Mouse (Mus musculus): Measurements from ENCODE around the gene Tbc1d14. TPM values are rescaled to one million over a fixed set of nuclear protein-coding genes. Genes with fewer than 3 reads are reported as not detected.
A peak's percentile ranks its signal among the peaks of the same experiment; 100 is the strongest.

Tbc1d14 gene
- polyA plus RNA-seq, 1 experiment from 2014 or later, result 81.0 TPM

GRCm38 (mm10) chr5:36480398-36480797 is 112.7 kb downstream of the Tbc1d14 start:
- no peak for ATAC-seq (ENCODE audit: low FRiP score, low TSS enrichment)
- Histone ChIP-seq H3K4me1 (ENCODE audit: control insufficient read depth, insufficient read depth, low read length) (peaks cover 30% of the 10 kb centered on the region), H3K9ac (replicated peaks; ENCODE audit: low read length) (no peak overlapping the region), H3K27ac (replicated peaks; ENCODE audit: low read depth, low read length) (no peak overlapping the region), H3K27me3 (ENCODE audit: control insufficient read depth, insufficient read depth, low read length) (no peaks in the 10 kb centered on the region), H3K9me3 (ENCODE audit: control insufficient read depth, low read length) (no peaks in the 10 kb centered on the region), H3K36me3 (ENCODE audit: control insufficient read depth, insufficient read depth, low read length) (peaks cover 13% of the 10 kb centered on the region), H3K4me3 (replicated peaks; ENCODE audit: low read depth, low read length) (no peak overlapping the region), H3K4me2 (ENCODE audit: low read length) (no peak overlapping the region)
- 96% methylated on average over 4 of the region's 4 CpGs for WGBS
- DNase-seq, result no peak

GRCm38 (mm10) chr5:36479735-36480134 is 113.3 kb downstream of the Tbc1d14 start:
- Histone ChIP-seq H3K27ac (replicated peaks; ENCODE audit: low read depth, low read length) (no peak overlapping the region), H3K9ac (replicated peaks; ENCODE audit: low read length) (no peak overlapping the region), H3K27me3 (ENCODE audit: control insufficient read depth, insufficient read depth, low read length) (no peaks in the 10 kb centered on the region), H3K4me1 (ENCODE audit: control insufficient read depth, insufficient read depth, low read length) (peaks cover 25% of the 10 kb centered on the region), H3K36me3 (ENCODE audit: control insufficient read depth, insufficient read depth, low read length) (peaks cover 17% of the 10 kb centered on the region), H3K4me3 (replicated peaks; ENCODE audit: low read depth, low read length) (no peak overlapping the region), H3K4me2 (ENCODE audit: low read length) (no peak overlapping the region), H3K9me3 (ENCODE audit: control insufficient read depth, low read length) (no peaks in the 10 kb centered on the region)
- ATAC-seq (ENCODE audit: low FRiP score, low TSS enrichment) (no peak), DNase-seq (no peak)
- 69% methylated on average over 2 of the region's 2 CpGs for WGBS

- Histone ChIP-seq H3K4me1 (ENCODE audit: control insufficient read depth, insufficient read depth, low read length) (peaks cover 25% of the 10 kb centered on the region), H3K36me3 (ENCODE audit: control insufficient read depth, insufficient read depth, low read length) (peaks cover 24% of the 10 kb centered on the region), H3K9ac (replicated peaks; ENCODE audit: low read length) (no peak overlapping the region), H3K27me3 (ENCODE audit: control insufficient read depth, insufficient read depth, low read length) (no peaks in the 10 kb centered on the region), H3K4me3 (replicated peaks; ENCODE audit: low read depth, low read length) (no peak overlapping the region), H3K9me3 (ENCODE audit: control insufficient read depth, low read length) (no peaks in the 10 kb centered on the region), H3K27ac (replicated peaks; ENCODE audit: low read depth, low read length) (no peak overlapping the region), H3K4me2 (ENCODE audit: low read length) (no peak overlapping the region)
- no peak for ATAC-seq (ENCODE audit: low FRiP score, low TSS enrichment)
- 98% methylated on average over 6 of the region's 6 CpGs for WGBS
- DNase-seq, result no peak
These were observed 114.3 kb downstream of the Tbc1d14 start for GRCm38 (mm10) chr5:36478540-36479420.

DNA sequence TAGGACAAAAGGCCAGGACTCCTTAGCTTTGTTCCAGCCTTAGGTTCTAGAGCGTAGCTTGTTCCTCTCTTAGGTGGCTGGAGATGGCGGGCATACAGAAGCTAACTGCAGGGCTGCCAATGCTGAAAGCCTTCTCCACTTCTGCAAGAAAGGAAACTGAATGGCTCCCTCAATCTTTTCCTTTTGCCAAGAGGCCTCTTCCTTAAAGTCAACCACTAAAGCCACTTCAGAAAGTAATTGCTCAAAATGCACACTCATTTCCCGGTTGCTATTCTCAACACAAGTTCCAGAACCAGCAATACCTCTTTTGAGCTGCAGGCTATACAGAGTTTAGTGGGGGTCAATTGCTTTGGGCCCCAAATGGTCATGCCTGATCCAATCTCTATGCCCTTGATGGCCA is 115.6 kb downstream of the Tbc1d14 start:
- Histone ChIP-seq H3K9ac (replicated peaks; ENCODE audit: low read length) (no peak overlapping the region), H3K4me3 (replicated peaks; ENCODE audit: low read depth, low read length) (no peak overlapping the region), H3K36me3 (ENCODE audit: control insufficient read depth, insufficient read depth, low read length) (peaks cover 34% of the 10 kb centered on the region), H3K27me3 (ENCODE audit: control insufficient read depth, insufficient read depth, low read length) (no peaks in the 10 kb centered on the region), H3K9me3 (ENCODE audit: control insufficient read depth, low read length) (no peaks in the 10 kb centered on the region), H3K27ac (replicated peaks; ENCODE audit: low read depth, low read length) (no peak overlapping the region), H3K4me2 (ENCODE audit: low read length) (no peak overlapping the region), H3K4me1 (ENCODE audit: control insufficient read depth, insufficient read depth, low read length) (peaks cover 18% of the 10 kb centered on the region)
- 94% methylated on average over 3 of the region's 3 CpGs for WGBS
- ATAC-seq (ENCODE audit: low FRiP score, low TSS enrichment), result no peak
- DNase-seq, result no peak

- ATAC-seq (ENCODE audit: low FRiP score, low TSS enrichment), result no peak
- WGBS, result 91% methylated on average over 5 of the region's 5 CpGs
These were observed 118.8 kb downstream of the Tbc1d14 start for GRCm38 (mm10) chr5:36474283-36474682.

GRCm38 (mm10) chr5:36472876-36473655 is 120.0 kb downstream of the Tbc1d14 start:
- no peaks in the 10 kb centered on the region for H3K4me1 ChIP-seq (ENCODE audit: control insufficient read depth, insufficient read depth, low read length)
- H3K27ac ChIP-seq (replicated peaks; ENCODE audit: low read depth, low read length), result no peak overlapping the region
- no peak overlapping the region for H3K9ac ChIP-seq (replicated peaks; ENCODE audit: low read length)
- H3K27me3 ChIP-seq (ENCODE audit: control insufficient read depth, insufficient read depth, low read length), result no peaks in the 10 kb centered on the region
- H3K9me3 ChIP-seq (ENCODE audit: control insufficient read depth, low read length), result no peaks in the 10 kb centered on the region
- no peak overlapping the region for H3K4me2 ChIP-seq (ENCODE audit: low read length)
- peaks cover 70% of the 10 kb centered on the region for H3K36me3 ChIP-seq (ENCODE audit: control insufficient read depth, insufficient read depth, low read length)
- no peak for DNase-seq
- H3K4me3 ChIP-seq (replicated peaks; ENCODE audit: low read depth, low read length), result no peak overlapping the region
- ATAC-seq (ENCODE audit: low FRiP score, low TSS enrichment), result no peak
- 87% methylated on average over 4 of the region's 4 CpGs for WGBS

More at GRCm38 (mm10) chr5:36474283-36474682, 118.8 kb downstream of the Tbc1d14 start:
- peak; percentile 82 for DNase-seq
- H3K36me3 ChIP-seq (ENCODE audit: control insufficient read depth, insufficient read depth, low read length), result peaks cover 66% of the 10 kb centered on the region
- no peaks in the 10 kb centered on the region for H3K9me3 ChIP-seq (ENCODE audit: control insufficient read depth, low read length)
- H3K9ac ChIP-seq (replicated peaks; ENCODE audit: low read length), result no peak overlapping the region
- peaks cover under 1% of the 10 kb centered on the region; the same call in 1 of the 2 replicates for H3K4me1 ChIP-seq (ENCODE audit: control insufficient read depth, insufficient read depth, low read length)
- H3K4me2 ChIP-seq (ENCODE audit: low read length), result no peak overlapping the region
- H3K4me3 ChIP-seq (replicated peaks; ENCODE audit: low read depth, low read length), result no peak overlapping the region
- H3K27me3 ChIP-seq (ENCODE audit: control insufficient read depth, insufficient read depth, low read length), result no peaks in the 10 kb centered on the region
- no peak overlapping the region for H3K27ac ChIP-seq (replicated peaks; ENCODE audit: low read depth, low read length)

DNA sequence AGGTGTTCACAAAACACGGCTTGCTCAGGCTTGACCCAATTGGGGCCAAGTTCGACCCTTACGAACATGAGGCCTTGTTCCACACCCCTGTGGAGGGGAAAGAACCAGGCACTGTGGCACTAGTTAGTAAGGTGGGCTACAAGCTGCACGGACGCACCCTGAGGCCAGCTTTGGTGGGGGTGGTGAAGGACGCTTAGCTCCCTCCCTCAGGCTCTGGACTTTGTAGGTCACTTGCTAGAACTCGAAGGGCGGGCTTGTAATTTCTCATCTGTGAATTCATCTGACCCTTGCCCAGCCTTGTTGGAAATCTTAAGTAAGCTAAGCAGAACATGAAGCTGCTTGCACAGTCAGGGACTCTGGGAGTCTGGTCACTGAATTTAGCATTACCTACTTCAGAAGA is 121.9 kb downstream of the Tbc1d14 start:
- no peaks in the 10 kb centered on the region for H3K9me3 ChIP-seq (ENCODE audit: control insufficient read depth, low read length)
- no peak overlapping the region for H3K4me2 ChIP-seq (ENCODE audit: low read length)
- H3K27me3 ChIP-seq (ENCODE audit: control insufficient read depth, insufficient read depth, low read length), result no peaks in the 10 kb centered on the region
- DNase-seq (no peak), ATAC-seq (ENCODE audit: low FRiP score, low TSS enrichment) (no peak)
- 93% methylated on average over 8 of the region's 8 CpGs for WGBS
- peaks cover 64% of the 10 kb centered on the region for H3K36me3 ChIP-seq (ENCODE audit: control insufficient read depth, insufficient read depth, low read length)
- no peak overlapping the region for H3K4me3 ChIP-seq (replicated peaks; ENCODE audit: low read depth, low read length)
- H3K9ac ChIP-seq (replicated peaks; ENCODE audit: low read length), result no peak overlapping the region
- H3K4me1 ChIP-seq (ENCODE audit: control insufficient read depth, insufficient read depth, low read length), result no peaks in the 10 kb centered on the region; the same call in 1 of the 2 replicates
- H3K27ac ChIP-seq (replicated peaks; ENCODE audit: low read depth, low read length), result no peak overlapping the region

DNA sequence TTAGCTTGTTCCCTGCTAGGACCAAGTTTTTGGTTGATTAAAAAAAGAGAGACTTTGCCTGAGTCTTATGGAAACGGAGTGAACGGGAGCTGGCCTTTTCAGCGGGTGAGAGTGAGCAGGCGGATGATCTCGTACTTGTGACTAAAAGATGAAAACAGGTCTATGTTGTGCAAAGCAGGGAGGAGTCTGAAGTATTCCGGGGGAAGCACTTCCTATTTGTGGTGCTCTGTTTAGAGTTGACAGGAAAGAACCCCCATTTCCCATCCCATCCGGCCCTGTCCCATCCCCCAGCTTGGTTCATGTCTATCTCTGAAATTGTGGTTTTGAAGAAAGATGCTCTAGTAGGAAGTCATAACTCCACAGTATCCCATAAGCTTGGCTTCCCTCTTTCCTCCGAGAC is 127.2 kb downstream of the Tbc1d14 start:
- Histone ChIP-seq H3K9me3 (ENCODE audit: control insufficient read depth, low read length) (no peaks in the 10 kb centered on the region), H3K4me2 (ENCODE audit: low read length) (peak overlapping the region; percentile 98), H3K9ac (replicated peaks; ENCODE audit: low read length) (peak overlapping the region; percentile 85), H3K27ac (replicated peaks; ENCODE audit: low read depth, low read length) (no peak overlapping the region), H3K4me1 (ENCODE audit: control insufficient read depth, insufficient read depth, low read length) (peaks cover 8% of the 10 kb centered on the region), H3K4me3 (replicated peaks; ENCODE audit: low read depth, low read length) (peak overlapping the region; percentile 98), H3K27me3 (ENCODE audit: control insufficient read depth, insufficient read depth, low read length) (no peaks in the 10 kb centered on the region), H3K36me3 (ENCODE audit: control insufficient read depth, insufficient read depth, low read length) (peaks cover 20% of the 10 kb centered on the region)
- no peak for ATAC-seq (ENCODE audit: low FRiP score, low TSS enrichment)
- 33% methylated on average over 8 of the region's 8 CpGs for WGBS
- no peak for DNase-seq

Data from midbrain, embryonic 14.5 days (tissue).